Mouse (Mus musculus) lung, adult 2 months (tissue): ENCODE measurements at regions not wholly inside any gene's neighbourhood (a gene's known extent, or its start where the extent isn't known, plus 50 kb on each side); places are given as distances from the start of the nearest gene placed in this dataset.

ENCODE experiments used
- DNase-seq: peaks from one replicate; pipeline ENCODE4 v3.0.0; 2022
- H3K4me1 ChIP-seq: fragments of 200-500 bp; 2 replicates; pipeline ENCODE4 v1.6.1; 2011; ENCODE audit warnings: low read length; ENCODE audit not compliant: control insufficient read depth, insufficient read depth
- H3K4me3 ChIP-seq: fragments of 200-500 bp; replicated peaks from 2 replicates; pipeline ENCODE3; 2011; ENCODE audit warnings: low read depth, mild to moderate bottlenecking, control low read depth, low read length; ENCODE audit errors: extremely low read depth
- CTCF ChIP-seq: fragments of 200-500 bp; IDR thresholded peaks from 2 replicates; pipeline ENCODE4 v1.5.1; 2011; ENCODE audit warnings: mild to moderate bottlenecking, low read length, control low read depth; ENCODE audit not compliant: insufficient read depth
- POLR2A ChIP-seq: fragments of 200-500 bp; IDR thresholded peaks from 2 replicates; pipeline ENCODE4 v1.6.1; 2011; ENCODE audit warnings: low read depth, mild to moderate bottlenecking, control low read depth, low read length, borderline replicate concordance; ENCODE audit errors: extremely low read depth
- WGBS: fragments of 180-500 bp; shearing (Covaris S2); methylation state at CpG from one replicate; pipeline ENCODE4 v1.1.7; 2018; 5-methylcytosine and 5-hydroxymethylcytosine counted together

GRCm38 (mm10) chr6:93076681-93077080 lies 133.4 kb upstream of the Adamts9 start:
- no peak for TF ChIP-seq POLR2A
- no peak for TF ChIP-seq CTCF
- DNase-seq = no peak
- WGBS = 61% methylated on average over 1 of the region's 1 CpGs
- H3K4me1 ChIP-seq = peaks cover 2% of the 10 kb centered on the region
- no peak overlapping the region for H3K4me3 ChIP-seq

GRCm38 (mm10) chr6:93075867-93076266 lies 132.6 kb upstream of the Adamts9 start:
- TF ChIP-seq POLR2A (no peak), CTCF (no peak)
- peaks cover 2% of the 10 kb centered on the region for H3K4me1 ChIP-seq
- 29% methylated on average over 5 of the region's 5 CpGs for WGBS
- DNase-seq = no peak
- no peak overlapping the region for H3K4me3 ChIP-seq

GRCm38 (mm10) chr6:93075011-93075410 lies 131.7 kb upstream of the Adamts9 start:
- Histone ChIP-seq H3K4me1 (peaks cover 2% of the 10 kb centered on the region), H3K4me3 (no peak overlapping the region)
- no peak for DNase-seq
- WGBS = 76% methylated on average over 4 of the region's 4 CpGs
- TF ChIP-seq POLR2A = no peak
- TF ChIP-seq CTCF = no peak

GRCm38 (mm10) chr6:93070916-93071315 lies 127.6 kb upstream of the Adamts9 start:
- 76% methylated on average over 5 of the region's 5 CpGs for WGBS
- DNase-seq = no peak
- H3K4me3 ChIP-seq = no peak overlapping the region
- TF ChIP-seq POLR2A (no peak), CTCF (no peak)
- H3K4me1 ChIP-seq = peaks cover 9% of the 10 kb centered on the region

- Histone ChIP-seq H3K4me3 (no peak overlapping the region), H3K4me1 (peaks cover 20% of the 10 kb centered on the region)
- DNase-seq = no peak
- WGBS = 80% methylated on average over 5 of the region's 5 CpGs
- TF ChIP-seq POLR2A = no peak
These were observed 124.5 kb upstream of the Adamts9 start for GRCm38 (mm10) chr6:93067808-93068207.

GRCm38 (mm10) chr6:93066553-93067376 lies 123.5 kb upstream of the Adamts9 start:
- WGBS = 51% methylated on average over 11 of the region's 11 CpGs
- H3K4me3 ChIP-seq = no peak overlapping the region
- no peak for DNase-seq
- TF ChIP-seq POLR2A = no peak
- no peak for TF ChIP-seq CTCF
- peaks cover 20% of the 10 kb centered on the region for H3K4me1 ChIP-seq

GRCm38 (mm10) chr6:93065917-93066552 lies 122.7 kb upstream of the Adamts9 start:
- 20% methylated on average over 12 of the region's 12 CpGs for WGBS
- TF ChIP-seq CTCF = no peak
- no peak for TF ChIP-seq POLR2A
- peaks cover 20% of the 10 kb centered on the region for H3K4me1 ChIP-seq
- no peak for DNase-seq
- no peak overlapping the region for H3K4me3 ChIP-seq

- Histone ChIP-seq H3K4me1 (peaks cover 20% of the 10 kb centered on the region), H3K4me3 (no peak overlapping the region)
- no peak for DNase-seq
- TF ChIP-seq POLR2A (no peak), CTCF (no peak)
- WGBS = 38% methylated on average over 6 of the region's 6 CpGs
These were observed 122.1 kb upstream of the Adamts9 start for GRCm38 (mm10) chr6:93065366-93065765.

- WGBS = 84% methylated on average over 7 of the region's 7 CpGs
- TF ChIP-seq POLR2A (no peak), CTCF (no peak)
- DNase-seq = no peak
- Histone ChIP-seq H3K4me3 (no peak overlapping the region), H3K4me1 (peaks cover 20% of the 10 kb centered on the region)
These were observed 121.1 kb upstream of the Adamts9 start for GRCm38 (mm10) chr6:93064366-93064765.

- Histone ChIP-seq H3K4me1 (peaks cover 19% of the 10 kb centered on the region), H3K4me3 (no peak overlapping the region)
- DNase-seq = no peak
- 96% methylated on average over 3 of the region's 3 CpGs for WGBS
- TF ChIP-seq POLR2A = no peak
- TF ChIP-seq CTCF = no peak
These were observed 118.4 kb upstream of the Adamts9 start for GRCm38 (mm10) chr6:93061741-93062140.
